Mouse (Mus musculus): Measurements from ENCODE around the gene Scn5a.

Scn5a gene

GRCm38 (mm10) chr9:119498885-119499284 is 79.9 kb downstream of the Scn5a start:
- DNase-seq, result no peak

- no peak for DNase-seq
Measured at GRCm38 (mm10) chr9:119498247-119498607, 80.6 kb downstream of the Scn5a start.

- DNase-seq, result no peak
Measured at GRCm38 (mm10) chr9:119497546-119498246, 81.1 kb downstream of the Scn5a start.

- DNase-seq, result peak; percentile 39
Measured at GRCm38 (mm10) chr9:119496960-119497359, 81.9 kb downstream of the Scn5a start.

GRCm38 (mm10) chr9:119496354-119496753 is 82.5 kb downstream of the Scn5a start:
- DNase-seq, result no peak

GRCm38 (mm10) chr9:119484868-119485267 is 93.9 kb downstream of the Scn5a start:
- no peak for DNase-seq

GRCm38 (mm10) chr9:119484420-119484819 is 94.4 kb downstream of the Scn5a start:
- DNase-seq, result no peak

- DNase-seq, result peak; percentile 21
Measured at GRCm38 (mm10) chr9:119483554-119484353, 95.1 kb downstream of the Scn5a start.

GRCm38 (mm10) chr9:119481612-119482011 is 97.2 kb downstream of the Scn5a start:
- no peak for DNase-seq

- no peak for DNase-seq
Measured at GRCm38 (mm10) chr9:119479297-119479696, 99.5 kb downstream of the Scn5a start.

GRCm38 (mm10) chr9:119478345-119478744 is 100.5 kb downstream of the Scn5a start:
- peak; percentile 21 for DNase-seq

- DNase-seq, result peak; percentile 24
Measured at GRCm38 (mm10) chr9:119477754-119478153, 101.1 kb downstream of the Scn5a start.

GRCm38 (mm10) chr9:119474717-119475611 is 103.9 kb downstream of the Scn5a start:
- DNase-seq, result no peak

- no peak for DNase-seq
Measured at GRCm38 (mm10) chr9:119473608-119474164, 105.1 kb downstream of the Scn5a start.

- DNase-seq, result no peak
Measured at GRCm38 (mm10) chr9:119473011-119473410, 105.8 kb downstream of the Scn5a start.

GRCm38 (mm10) chr9:119472412-119472918 is 106.4 kb downstream of the Scn5a start:
- no peak for DNase-seq

- DNase-seq, result no peak
Measured at GRCm38 (mm10) chr9:119469691-119470353, 109.0 kb downstream of the Scn5a start.

GRCm38 (mm10) chr9:119465595-119465994 is 113.2 kb downstream of the Scn5a start:
- peak; percentile 62 for DNase-seq

- DNase-seq, result no peak
Measured at GRCm38 (mm10) chr9:119465056-119465455, 113.8 kb downstream of the Scn5a start.

GRCm38 (mm10) chr9:119460410-119460809 is 118.4 kb downstream of the Scn5a start:
- DNase-seq, result peak; percentile 81

- DNase-seq, result no peak
Measured at GRCm38 (mm10) chr9:119457122-119457521, 121.7 kb downstream of the Scn5a start.

GRCm38 (mm10) chr9:119455967-119456366 is 122.8 kb downstream of the Scn5a start:
- no peak for DNase-seq
